Mouse (Mus musculus): ENCODE data around the gene Cmklr1.

Cmklr1 gene

DNA sequence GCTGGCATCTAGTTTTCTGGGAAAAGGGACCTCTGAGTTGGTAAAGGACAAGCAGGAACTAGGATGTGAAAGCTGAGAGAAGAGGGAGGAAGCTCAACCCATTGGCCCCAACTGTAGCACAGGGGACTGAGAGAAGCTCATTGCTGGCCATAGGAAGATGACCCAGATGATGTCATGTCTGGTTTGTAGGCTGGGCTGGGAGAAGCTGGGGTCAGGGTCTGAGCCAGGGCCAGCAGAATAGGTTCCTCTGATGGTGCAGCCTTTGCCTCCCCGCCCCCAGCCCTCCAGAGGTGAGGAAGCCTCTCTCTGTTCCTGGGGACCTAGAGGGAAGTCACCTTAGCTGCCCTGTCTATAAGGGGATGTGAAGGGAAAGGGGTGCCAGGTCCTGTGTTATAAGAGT is 31.1 kb downstream of the Cmklr1 start:
- no peaks in the 10 kb centered on the region for H3K36me3 ChIP-seq (ENCODE audit: control insufficient read depth, insufficient read depth, low read length, poor library complexity, severe bottlenecking)
- no peaks in the 10 kb centered on the region for H3K27me3 ChIP-seq (ENCODE audit: control insufficient read depth, insufficient read depth, low read length, poor library complexity, severe bottlenecking)
- no peak for DNase-seq (ENCODE audit: low read depth, low spot score)

DNA sequence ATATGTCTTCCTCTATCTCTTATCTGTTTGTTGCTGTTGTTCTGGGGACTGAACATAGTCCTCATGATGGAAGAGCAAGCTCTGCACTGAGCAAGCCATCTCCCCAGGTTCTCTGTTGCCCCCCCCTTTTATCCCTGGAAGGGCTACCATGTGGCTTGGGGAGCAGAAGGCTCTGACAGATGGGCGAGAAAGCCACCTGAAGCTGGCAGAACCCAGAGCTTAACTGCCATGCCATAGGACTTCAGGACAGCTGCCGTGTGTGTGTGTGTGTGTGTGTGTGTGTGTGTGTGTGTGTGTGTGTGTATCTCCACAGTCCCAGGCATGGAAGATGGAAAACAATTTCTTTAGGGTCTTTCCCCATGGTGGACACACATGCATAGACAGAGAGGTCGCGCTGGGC is 31.5 kb downstream of the Cmklr1 start:
- DNase-seq (ENCODE audit: low read depth, low spot score), result no peak
- Histone ChIP-seq H3K27me3 (ENCODE audit: control insufficient read depth, insufficient read depth, low read length, poor library complexity, severe bottlenecking) (no peaks in the 10 kb centered on the region), H3K36me3 (ENCODE audit: control insufficient read depth, insufficient read depth, low read length, poor library complexity, severe bottlenecking) (no peaks in the 10 kb centered on the region)

DNA sequence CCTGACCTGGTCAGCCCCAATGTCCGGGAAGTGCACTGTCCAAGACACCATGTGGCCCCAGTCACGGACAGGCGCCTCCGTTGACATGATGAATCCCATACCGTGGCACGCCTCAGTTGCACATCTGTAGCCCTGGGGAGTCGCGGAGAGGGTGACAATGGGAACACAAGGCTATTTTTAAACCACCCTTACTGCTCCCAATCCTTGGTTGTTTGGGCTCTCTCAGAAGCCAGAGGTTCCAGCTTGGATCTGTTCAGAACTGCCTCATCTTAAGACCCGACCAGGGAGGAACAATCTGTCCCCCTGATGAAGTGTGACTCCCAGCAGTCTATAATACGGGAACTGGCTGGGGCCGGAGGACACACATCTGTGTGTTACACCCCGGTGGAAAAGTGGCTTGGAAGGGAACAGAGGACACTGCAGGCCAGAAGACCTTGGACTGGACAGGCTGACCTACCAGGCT is 38.4 kb downstream of the Cmklr1 start:
- DNase-seq (ENCODE audit: low read depth, low spot score), result no peak

DNA sequence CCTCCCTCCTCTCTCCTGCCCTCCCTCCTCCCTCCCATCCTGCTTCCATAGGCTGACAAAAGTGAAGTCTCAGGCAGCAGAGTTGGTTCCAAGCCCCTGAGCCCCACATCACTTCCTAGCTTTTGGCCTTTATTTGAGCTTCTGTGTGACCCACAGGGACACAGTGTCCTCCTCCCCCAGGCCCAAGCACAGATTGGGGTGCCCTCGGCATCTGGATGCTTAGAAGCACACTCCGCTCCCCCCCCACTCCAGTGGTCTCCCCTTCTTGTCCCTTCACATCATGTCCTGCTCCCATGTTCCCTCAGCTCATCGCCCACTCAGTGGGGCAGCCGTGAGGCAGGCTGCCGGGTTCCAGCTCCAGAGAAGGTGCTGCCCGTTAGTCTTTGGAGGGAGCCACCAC is 39.1 kb downstream of the Cmklr1 start:
- no peaks in the 10 kb centered on the region for H3K27me3 ChIP-seq (ENCODE audit: control insufficient read depth, insufficient read depth, low read length, poor library complexity, severe bottlenecking)
- DNase-seq (ENCODE audit: low read depth, low spot score), result no peak
- H3K36me3 ChIP-seq (ENCODE audit: control insufficient read depth, insufficient read depth, low read length, poor library complexity, severe bottlenecking), result no peaks in the 10 kb centered on the region

More for the DNA sequence above, 38.4 kb downstream of the Cmklr1 start:
- Histone ChIP-seq H3K36me3 (ENCODE audit: control insufficient read depth, insufficient read depth, low read length, poor library complexity, severe bottlenecking) (no peaks in the 10 kb centered on the region), H3K27me3 (ENCODE audit: control insufficient read depth, insufficient read depth, low read length, poor library complexity, severe bottlenecking) (no peaks in the 10 kb centered on the region)

DNA sequence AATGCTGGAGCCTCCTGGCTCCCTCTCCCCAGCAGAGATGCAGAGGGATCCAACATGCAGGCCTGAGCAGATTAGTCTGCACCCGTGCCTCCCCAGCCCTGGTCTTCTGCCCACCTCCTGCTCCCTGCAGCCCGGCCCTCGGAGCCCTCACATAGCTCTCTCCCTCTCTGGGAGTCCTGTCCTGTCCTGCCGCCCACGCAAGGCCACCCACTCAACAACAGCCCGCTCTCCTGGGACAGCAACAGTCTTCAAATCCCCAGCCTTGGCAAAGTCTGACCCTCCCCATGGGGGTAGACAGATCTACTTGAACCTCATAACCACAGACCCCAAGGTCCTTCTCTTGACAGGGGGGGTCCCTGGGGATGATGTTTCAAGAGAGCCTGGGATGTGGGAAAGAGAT is 39.7 kb downstream of the Cmklr1 start:
- Histone ChIP-seq H3K36me3 (ENCODE audit: control insufficient read depth, insufficient read depth, low read length, poor library complexity, severe bottlenecking) (no peaks in the 10 kb centered on the region), H3K27me3 (ENCODE audit: control insufficient read depth, insufficient read depth, low read length, poor library complexity, severe bottlenecking) (no peaks in the 10 kb centered on the region)
- DNase-seq (ENCODE audit: low read depth, low spot score), result no peak

DNA sequence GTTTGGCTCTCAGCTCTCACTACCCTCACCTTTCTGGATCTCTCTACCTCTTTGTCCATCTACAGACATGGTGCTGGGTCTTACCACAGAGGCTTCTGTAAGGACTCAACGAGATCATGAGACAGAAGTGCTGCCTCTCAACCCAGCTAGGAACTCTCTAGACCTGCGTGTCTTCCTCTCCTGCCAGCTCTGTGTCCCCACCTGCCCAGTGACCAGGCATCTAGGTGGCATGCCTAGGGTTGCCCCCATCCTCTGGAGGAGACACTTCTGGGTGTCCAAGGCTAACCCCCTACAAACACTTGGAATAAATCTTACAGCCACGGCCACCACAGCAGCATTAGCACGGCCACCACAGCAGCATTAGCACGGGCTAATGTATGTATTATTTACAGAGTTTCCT is 40.3 kb downstream of the Cmklr1 start:
- DNase-seq (ENCODE audit: low read depth, low spot score), result no peak
- Histone ChIP-seq H3K27me3 (ENCODE audit: control insufficient read depth, insufficient read depth, low read length, poor library complexity, severe bottlenecking) (no peaks in the 10 kb centered on the region), H3K36me3 (ENCODE audit: control insufficient read depth, insufficient read depth, low read length, poor library complexity, severe bottlenecking) (no peaks in the 10 kb centered on the region)

DNA sequence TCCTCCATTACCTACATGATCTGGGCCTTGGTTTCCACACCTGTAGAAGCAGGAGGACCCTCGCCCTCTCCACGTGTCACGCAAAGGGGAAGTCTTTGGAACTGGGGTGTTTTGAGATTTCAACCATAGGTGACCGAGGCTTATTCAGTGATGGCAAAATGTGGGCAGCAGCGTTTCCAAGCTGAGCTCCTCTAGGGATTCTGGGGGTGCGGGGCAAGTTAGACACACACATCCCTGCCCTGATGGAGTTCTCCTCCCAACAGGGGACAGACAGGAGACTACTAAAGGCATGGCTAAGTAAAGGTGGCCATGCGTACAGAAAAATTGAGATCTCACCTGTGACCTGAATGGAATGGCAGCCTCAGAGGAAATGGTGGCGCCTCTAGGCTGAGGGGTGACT is 41.7 kb downstream of the Cmklr1 start:
- H3K36me3 ChIP-seq (ENCODE audit: control insufficient read depth, insufficient read depth, low read length, poor library complexity, severe bottlenecking), result no peaks in the 10 kb centered on the region
- no peak for DNase-seq (ENCODE audit: low read depth, low spot score)

DNA sequence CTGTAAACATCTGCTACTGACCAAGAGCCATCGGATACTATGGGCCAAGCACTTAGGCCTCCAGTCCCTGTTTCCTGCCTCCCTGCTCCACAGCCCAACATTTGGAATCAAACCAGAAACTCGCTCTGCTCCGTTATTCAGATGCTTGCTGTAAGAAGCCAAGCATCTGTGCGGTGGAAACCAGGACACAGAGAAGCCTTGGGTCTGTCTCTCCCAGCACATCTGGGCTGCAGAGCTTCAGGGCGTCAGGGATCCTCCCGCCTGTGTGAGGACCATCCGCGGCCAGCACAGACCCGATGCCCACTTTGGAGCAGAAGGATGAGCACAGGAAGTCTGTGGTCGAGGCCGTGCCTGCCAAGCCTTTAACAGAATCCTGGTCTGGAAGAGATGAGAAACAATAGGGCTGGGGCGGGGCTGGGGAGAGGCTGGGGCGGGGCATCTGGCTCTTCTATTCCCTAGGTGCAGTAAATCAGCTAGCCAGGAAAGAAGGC is 42.2 kb downstream of the Cmklr1 start:
- H3K36me3 ChIP-seq (ENCODE audit: control insufficient read depth, insufficient read depth, low read length, poor library complexity, severe bottlenecking), result no peaks in the 10 kb centered on the region
- no peak for DNase-seq (ENCODE audit: low read depth, low spot score)
- no peaks in the 10 kb centered on the region for H3K27me3 ChIP-seq (ENCODE audit: control insufficient read depth, insufficient read depth, low read length, poor library complexity, severe bottlenecking)

More for the DNA sequence above, 41.7 kb downstream of the Cmklr1 start:
- H3K27me3 ChIP-seq (ENCODE audit: control insufficient read depth, insufficient read depth, low read length, poor library complexity, severe bottlenecking), result no peaks in the 10 kb centered on the region

DNA sequence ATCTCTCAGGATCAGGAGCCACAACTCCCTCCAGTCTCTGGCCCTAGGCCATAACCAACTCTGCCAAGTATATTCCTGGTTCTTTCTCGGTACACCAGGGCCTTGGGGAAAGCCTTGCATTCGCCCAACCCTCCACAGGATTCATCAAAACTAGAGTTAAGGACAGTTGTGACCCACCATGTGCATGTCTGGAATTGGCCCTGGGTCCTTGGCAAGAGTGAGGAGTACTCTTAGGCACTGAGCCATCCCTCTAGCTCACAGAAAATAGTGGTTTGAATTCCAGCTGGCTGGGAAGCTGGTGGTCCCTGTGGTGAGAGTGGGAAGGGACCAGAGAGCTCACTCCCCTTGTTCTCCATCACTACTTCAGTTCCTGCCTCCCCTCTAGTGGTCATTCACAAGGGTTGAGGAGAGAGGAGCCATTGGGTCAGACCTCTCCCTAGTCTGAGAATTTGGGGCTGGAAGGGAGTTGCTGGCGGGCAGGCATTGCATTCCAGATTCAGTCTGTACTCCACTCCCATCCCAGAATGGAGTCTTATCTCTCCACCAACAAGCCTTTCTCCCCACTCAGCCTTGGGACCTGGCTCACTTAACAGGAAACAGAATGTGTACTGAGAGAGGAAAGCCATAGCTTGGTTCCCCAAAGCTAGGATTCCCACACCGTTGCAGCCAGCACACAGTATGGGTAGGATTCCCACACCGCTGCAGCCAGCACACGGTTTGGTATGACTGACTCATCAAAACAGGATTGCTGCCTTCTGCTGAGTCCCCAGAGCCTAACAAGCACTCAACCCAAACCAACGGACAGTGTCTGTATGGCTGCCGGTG is 43.1 kb downstream of the Cmklr1 start:
- Histone ChIP-seq H3K36me3 (ENCODE audit: control insufficient read depth, insufficient read depth, low read length, poor library complexity, severe bottlenecking) (no peaks in the 10 kb centered on the region), H3K27me3 (ENCODE audit: control insufficient read depth, insufficient read depth, low read length, poor library complexity, severe bottlenecking) (no peaks in the 10 kb centered on the region)
- no peak for DNase-seq (ENCODE audit: low read depth, low spot score)

DNA sequence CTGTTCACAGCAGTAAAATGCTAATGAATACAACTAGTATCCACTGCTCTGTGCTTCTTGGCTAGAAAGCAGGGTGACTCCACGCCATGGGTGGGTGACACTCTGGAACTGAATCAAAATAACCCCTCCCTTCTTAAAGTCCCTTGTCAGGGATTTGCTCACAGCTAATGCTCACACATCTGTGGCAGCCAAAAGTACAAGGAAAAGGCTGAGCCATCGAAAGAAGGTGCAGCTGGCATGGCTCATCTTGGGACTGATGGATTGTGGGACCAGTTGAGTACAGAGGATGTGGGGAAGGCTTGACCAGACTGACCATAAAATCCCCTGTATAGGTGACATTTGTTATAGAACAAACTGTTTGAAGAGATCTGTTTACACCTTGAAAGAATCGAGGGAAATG is 44.1 kb downstream of the Cmklr1 start:
- no peaks in the 10 kb centered on the region for H3K27me3 ChIP-seq (ENCODE audit: control insufficient read depth, insufficient read depth, low read length, poor library complexity, severe bottlenecking)
- no peaks in the 10 kb centered on the region for H3K36me3 ChIP-seq (ENCODE audit: control insufficient read depth, insufficient read depth, low read length, poor library complexity, severe bottlenecking)
- no peak for DNase-seq (ENCODE audit: low read depth, low spot score)

DNA sequence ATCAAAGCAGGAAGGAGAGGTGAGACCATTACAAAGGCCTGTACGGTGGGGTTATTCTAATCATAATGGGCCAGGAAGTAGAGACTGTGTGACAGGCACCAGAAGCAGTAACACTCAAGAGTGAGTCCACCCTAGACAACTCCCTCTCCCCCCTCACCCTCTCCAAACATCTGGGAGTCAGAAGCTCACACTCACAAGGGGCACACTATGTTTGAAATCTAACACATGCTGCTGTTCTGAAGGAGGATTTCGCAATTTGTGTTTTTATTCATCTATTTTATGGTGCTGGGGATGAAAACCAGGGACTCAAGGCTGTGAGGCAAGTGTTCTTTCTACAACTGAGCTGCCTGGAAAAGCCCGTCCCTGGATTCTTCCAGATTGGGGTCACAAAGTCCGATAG is 45.5 kb downstream of the Cmklr1 start:
- Histone ChIP-seq H3K27me3 (ENCODE audit: control insufficient read depth, insufficient read depth, low read length, poor library complexity, severe bottlenecking) (no peaks in the 10 kb centered on the region), H3K36me3 (ENCODE audit: control insufficient read depth, insufficient read depth, low read length, poor library complexity, severe bottlenecking) (no peaks in the 10 kb centered on the region)
- no peak for DNase-seq (ENCODE audit: low read depth, low spot score)

DNA sequence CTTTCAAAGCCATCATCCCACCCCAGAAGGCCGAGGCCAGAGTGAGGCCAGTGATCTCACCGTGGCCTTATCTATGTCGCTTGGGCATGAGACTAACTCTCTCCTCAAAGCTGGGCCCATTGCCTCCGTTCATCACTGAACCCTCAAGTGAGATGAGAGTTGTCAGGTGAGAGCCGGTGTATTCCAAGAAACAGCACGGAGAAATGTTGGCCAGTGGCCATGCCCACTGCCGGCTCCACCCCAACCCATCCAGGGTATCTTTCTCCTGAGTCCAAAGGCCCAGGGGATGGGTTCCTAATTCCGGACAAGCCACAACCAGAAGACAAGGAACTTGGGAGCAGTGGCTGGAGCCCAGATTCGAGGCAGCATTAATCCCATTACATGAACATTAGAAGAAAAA is 46.8 kb downstream of the Cmklr1 start:
- Histone ChIP-seq H3K36me3 (ENCODE audit: control insufficient read depth, insufficient read depth, low read length, poor library complexity, severe bottlenecking) (no peaks in the 10 kb centered on the region), H3K27me3 (ENCODE audit: control insufficient read depth, insufficient read depth, low read length, poor library complexity, severe bottlenecking) (no peaks in the 10 kb centered on the region)
- no peak for DNase-seq (ENCODE audit: low read depth, low spot score)

DNA sequence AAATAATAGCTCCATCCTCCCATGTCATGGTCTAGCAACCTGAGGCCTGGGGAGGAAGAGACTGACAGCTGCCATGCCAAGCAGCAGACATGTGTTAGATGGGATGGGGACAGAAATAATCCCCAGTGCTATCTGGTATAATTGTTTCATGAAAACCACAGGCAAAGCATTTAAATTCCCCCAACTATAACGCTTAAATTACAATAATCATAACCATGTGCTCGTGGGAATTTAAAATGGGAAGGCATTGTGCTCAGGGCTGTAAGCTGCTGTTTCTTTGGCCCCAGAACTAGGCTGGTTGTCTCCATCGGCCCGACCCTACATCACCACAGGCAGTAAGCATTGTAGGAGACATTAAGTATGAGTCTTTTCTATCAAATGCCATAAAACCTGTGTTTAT is 49.4 kb downstream of the Cmklr1 start:
- Histone ChIP-seq H3K27me3 (ENCODE audit: control insufficient read depth, insufficient read depth, low read length, poor library complexity, severe bottlenecking) (no peaks in the 10 kb centered on the region), H3K36me3 (ENCODE audit: control insufficient read depth, insufficient read depth, low read length, poor library complexity, severe bottlenecking) (no peaks in the 10 kb centered on the region)
- DNase-seq (ENCODE audit: low read depth, low spot score), result no peak

DNA sequence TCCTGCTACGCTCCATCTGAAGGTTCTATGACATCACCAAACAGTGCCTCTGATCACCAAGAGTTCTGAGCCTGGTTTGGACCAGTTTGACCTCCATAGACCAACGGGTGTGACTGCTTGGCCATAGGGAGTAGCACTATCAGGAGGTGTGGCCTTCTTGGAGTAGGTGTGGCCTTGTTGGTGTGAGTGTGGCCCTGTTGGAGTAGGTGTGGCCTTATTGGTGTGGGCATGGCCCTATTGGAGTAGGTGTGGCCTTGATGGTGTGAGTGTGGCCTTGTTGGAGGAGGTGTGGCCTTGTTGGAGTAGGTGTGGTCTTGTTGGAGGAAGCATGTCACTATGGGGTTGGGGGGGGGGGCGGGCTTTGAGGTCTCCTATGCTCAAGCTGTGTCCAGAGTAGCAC is 50.0 kb downstream of the Cmklr1 start:
- H3K36me3 ChIP-seq (ENCODE audit: control insufficient read depth, insufficient read depth, low read length, poor library complexity, severe bottlenecking), result no peaks in the 10 kb centered on the region
- no peaks in the 10 kb centered on the region for H3K27me3 ChIP-seq (ENCODE audit: control insufficient read depth, insufficient read depth, low read length, poor library complexity, severe bottlenecking)
- DNase-seq (ENCODE audit: low read depth, low spot score), result no peak

DNA sequence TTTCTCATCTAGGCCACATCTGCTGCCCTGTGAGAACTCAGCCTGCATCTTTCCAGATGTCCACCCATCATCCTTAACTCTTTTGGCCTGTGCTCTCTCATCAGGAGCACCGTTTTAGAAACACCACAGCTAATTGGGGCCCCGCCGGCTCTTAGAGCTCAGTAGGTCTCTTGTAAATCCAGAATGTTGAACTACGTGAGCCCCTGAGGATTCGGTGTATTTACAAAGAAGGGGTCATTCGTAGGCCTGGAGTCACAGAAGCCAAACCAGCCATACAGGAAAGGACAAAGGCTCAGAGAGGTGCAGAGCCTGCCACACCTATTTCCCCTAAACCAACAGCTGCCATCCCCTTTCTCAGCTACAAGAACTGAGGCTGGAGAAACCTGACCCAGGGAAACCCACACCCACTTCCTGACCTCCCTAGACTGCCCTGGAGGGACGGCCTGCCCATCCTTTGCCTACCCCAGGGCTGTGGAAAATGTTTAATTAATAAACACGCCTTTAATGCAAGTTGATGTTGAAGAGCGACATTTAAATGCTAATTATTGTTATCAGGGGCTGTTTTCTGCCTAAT is 53.4 kb downstream of the Cmklr1 start:
- no peak for DNase-seq (ENCODE audit: low read depth, low spot score)
- H3K36me3 ChIP-seq (ENCODE audit: control insufficient read depth, insufficient read depth, low read length, poor library complexity, severe bottlenecking), result no peaks in the 10 kb centered on the region
- no peaks in the 10 kb centered on the region for H3K27me3 ChIP-seq (ENCODE audit: control insufficient read depth, insufficient read depth, low read length, poor library complexity, severe bottlenecking)

Data from splenic B cell, adult 2 months (primary cell).